Mouse (Mus musculus) 3T3-L1 (cell line): ENCODE measurements around the gene Gm13290.
A peak's percentile ranks its signal among the peaks of the same experiment; 100 is the strongest.
"Not testable (repeated sequence)": the region's sequence is repeated elsewhere in the genome, so short reads cannot be mapped to it uniquely, and the experiment has no call there.

Source experiments
- DNase-seq: peaks from one replicate; pipeline ENCODE4 v3.0.0-alpha.2; 2015; ENCODE audit warnings: low read depth, low spot score

Gm13290 gene

DNA sequence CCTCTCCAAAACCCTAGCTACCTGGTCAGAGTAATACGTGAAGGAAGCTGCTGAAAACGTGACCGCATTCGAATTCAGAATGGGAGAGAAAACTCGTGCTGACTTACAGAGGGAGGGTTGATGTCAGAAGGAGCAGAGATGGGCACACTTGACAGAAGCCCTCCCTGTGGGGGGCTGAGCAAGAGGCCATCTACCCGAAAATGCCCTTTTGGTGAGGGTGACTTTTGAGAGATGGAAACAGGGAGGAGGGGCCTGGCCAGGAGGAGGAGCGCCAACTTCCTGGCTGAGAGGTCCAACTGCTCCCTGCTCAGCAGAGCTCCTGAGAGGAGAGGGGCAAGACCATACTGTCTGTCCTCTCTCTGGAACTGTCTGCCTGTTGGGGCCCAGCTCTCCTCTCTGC is 8.2 kb downstream of the Gm13290 start, which contains the start of gene Ifnz:
Gene Ifnz, plus strand, starts transcription at position 301 of the 400 bp plus-strand sequence.
- DNase-seq, result not testable (repeated sequence)

GRCm38 (mm10) chr4:88782335-88782734 is 8.7 kb downstream of the Gm13290 start:
- DNase-seq, result not testable (repeated sequence)

- not testable (repeated sequence) for DNase-seq
Measured at GRCm38 (mm10) chr4:88785409-88785808, 11.8 kb downstream of the Gm13290 start, which contains the start of gene Gm13276. Gene Gm13276, plus strand, starts transcription at chr4:88785709.

DNA sequence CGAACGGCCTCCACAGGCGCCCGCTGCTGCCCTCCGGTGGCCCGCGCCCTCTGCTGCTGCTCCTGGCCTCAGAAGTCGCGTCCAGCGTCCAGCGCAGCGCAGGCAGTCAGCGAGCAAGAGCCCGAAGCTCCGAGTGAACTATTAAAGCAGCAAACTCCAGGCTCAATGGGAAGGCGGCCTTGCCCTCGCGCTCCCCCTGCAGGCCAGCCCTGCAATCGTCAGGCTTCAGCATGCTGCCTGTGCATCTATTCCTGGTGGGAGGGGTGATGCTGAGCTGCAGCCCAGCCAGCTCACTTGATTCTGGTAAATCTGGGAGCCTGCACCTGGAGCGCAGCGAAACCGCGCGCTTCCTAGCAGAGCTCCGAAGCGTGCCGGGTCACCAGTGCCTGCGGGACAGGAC is 14.8 kb downstream of the Gm13290 start, which contains the start of gene Gm13277:
Gene Gm13277, plus strand, starts transcription at position 231 of the 400 bp plus-strand sequence.
- DNase-seq, result not testable (repeated sequence)

GRCm38 (mm10) chr4:88791250-88791649 is 17.6 kb downstream of the Gm13290 start, which contains the start of gene Gm13278:
Gene Gm13278, plus strand, starts transcription at chr4:88791550.
- not testable (repeated sequence) for DNase-seq

- DNase-seq, result not testable (repeated sequence)
Measured at GRCm38 (mm10) chr4:88793936-88794675, 20.5 kb downstream of the Gm13290 start, which contains the start of gene Gm13275. Gene Gm13275, plus strand, starts transcription at chr4:88794487.

DNA sequence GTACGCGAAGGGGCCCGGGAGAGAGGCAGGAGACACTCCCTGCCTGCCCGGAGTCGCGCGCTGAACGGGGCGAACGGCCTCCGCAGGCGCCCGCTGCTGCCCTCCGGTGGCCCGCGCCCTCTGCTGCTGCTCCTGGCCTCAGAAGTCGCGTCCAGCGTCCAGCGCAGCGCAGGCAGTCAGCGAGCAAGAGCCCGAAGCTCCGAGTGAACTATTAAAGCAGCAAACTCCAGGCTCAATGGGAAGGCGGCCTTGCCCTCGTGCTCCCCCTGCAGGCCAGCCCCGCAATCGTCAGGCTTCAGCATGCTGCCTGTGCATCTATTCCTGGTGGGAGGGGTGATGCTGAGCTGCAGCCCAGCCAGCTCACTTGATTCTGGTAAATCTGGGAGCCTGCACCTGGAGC is 23.5 kb downstream of the Gm13290 start, which contains the start of gene Gm13279:
Gene Gm13279, plus strand, starts transcription at position 301 of the 400 bp plus-strand sequence.
- not testable (repeated sequence) for DNase-seq

DNA sequence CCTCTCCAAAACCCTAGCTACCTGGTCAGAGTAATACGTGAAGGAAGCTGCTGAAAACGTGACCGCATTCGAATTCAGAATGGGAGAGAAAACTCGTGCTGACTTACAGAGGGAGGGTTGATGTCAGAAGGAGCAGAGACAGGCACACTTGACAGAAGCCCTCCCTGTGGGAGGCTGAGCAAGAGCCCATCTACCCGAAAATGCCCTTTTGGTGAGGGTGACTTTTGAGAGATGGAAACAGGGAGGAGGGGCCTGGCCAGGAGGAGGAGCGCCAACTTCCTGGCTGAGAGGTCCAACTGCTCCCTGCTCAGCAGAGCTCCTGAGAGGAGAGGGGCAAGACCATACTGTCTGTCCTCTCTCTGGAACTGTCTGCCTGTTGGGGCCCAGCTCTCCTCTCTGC is 25.7 kb downstream of the Gm13290 start, which contains the start of gene Gm13285:
Gene Gm13285, plus strand, starts transcription at position 301 of the 400 bp plus-strand sequence.
- DNase-seq, result not testable (repeated sequence)

DNA sequence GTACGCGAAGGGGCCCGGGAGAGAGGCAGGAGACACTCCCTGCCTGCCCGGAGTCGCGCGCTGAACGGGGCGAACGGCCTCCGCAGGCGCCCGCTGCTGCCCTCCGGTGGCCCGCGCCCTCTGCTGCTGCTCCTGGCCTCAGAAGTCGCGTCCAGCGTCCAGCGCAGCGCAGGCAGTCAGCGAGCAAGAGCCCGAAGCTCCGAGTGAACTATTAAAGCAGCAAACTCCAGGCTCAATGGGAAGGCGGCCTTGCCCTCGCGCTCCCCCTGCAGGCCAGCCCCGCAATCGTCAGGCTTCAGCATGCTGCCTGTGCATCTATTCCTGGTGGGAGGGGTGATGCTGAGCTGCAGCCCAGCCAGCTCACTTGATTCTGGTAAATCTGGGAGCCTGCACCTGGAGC is 29.3 kb downstream of the Gm13290 start, which contains the start of gene Gm13287:
Gene Gm13287, plus strand, starts transcription at position 301 of the 400 bp plus-strand sequence.
- not testable (repeated sequence) for DNase-seq

DNA sequence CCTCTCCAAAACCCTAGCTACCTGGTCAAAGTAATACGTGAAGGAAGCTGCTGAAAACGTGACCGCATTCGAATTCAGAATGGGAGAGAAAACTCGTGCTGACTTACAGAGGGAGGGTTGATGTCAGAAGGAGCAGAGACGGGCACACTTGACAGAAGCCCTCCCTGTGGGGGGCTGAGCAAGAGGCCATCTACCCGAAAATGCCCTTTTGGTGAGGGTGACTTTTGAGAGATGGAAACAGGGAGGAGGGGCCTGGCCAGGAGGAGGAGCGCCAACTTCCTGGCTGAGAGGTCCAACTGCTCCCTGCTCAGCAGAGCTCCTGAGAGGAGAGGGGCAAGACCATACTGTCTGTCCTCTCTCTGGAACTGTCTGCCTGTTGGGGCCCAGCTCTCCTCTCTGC is 31.6 kb downstream of the Gm13290 start, which contains the start of gene Gm13288:
Gene Gm13288, plus strand, starts transcription at position 301 of the 400 bp plus-strand sequence.
- DNase-seq, result not testable (repeated sequence)

- not testable (repeated sequence) for DNase-seq
Measured at GRCm38 (mm10) chr4:88805761-88806160, 32.1 kb downstream of the Gm13290 start.

GRCm38 (mm10) chr4:88815928-88816327 is 42.3 kb downstream of the Gm13290 start, which contains the start of gene Ifna7:
Gene Ifna7, plus strand, starts transcription at chr4:88816228.
- DNase-seq, result no peak

- no peak for DNase-seq
Measured at GRCm38 (mm10) chr4:88819659-88820058, 46.0 kb downstream of the Gm13290 start, which contains the start of gene Ifna11. Gene Ifna11, plus strand, starts transcription at chr4:88819959.

GRCm38 (mm10) chr4:88822995-88823394 is 49.4 kb downstream of the Gm13290 start:
- peak; percentile 36 for DNase-seq
